Mouse (Mus musculus): ENCODE data around the gene Osgin1.

The Osgin1 gene

GRCm38 (mm10) chr8:119433582-119434174 is at the start of gene Osgin1:
Gene Osgin1 (plus strand): TSS chr8:119434124.
- no peak for DNase-seq (ENCODE audit: low spot score)

GRCm38 (mm10) chr8:119384478-119384877 is 49.4 kb upstream of the Osgin1 start:
- DNase-seq (ENCODE audit: low spot score) = no peak

GRCm38 (mm10) chr8:119385854-119386253 is 48.1 kb upstream of the Osgin1 start:
- DNase-seq (ENCODE audit: low spot score) = no peak

GRCm38 (mm10) chr8:119386988-119387387 is 46.9 kb upstream of the Osgin1 start:
- DNase-seq (ENCODE audit: low spot score) = no peak

- DNase-seq (ENCODE audit: low spot score) = no peak
These were observed 39.8 kb upstream of the Osgin1 start for GRCm38 (mm10) chr8:119394097-119394496.

- peak; percentile 69 for DNase-seq (ENCODE audit: low spot score)
These were observed 39.3 kb upstream of the Osgin1 start, which contains the start of gene Mlycd for GRCm38 (mm10) chr8:119394524-119395026. Gene Mlycd (plus strand): TSS chr8:119394878.

GRCm38 (mm10) chr8:119395072-119395950 is 38.6 kb upstream of the Osgin1 start:
- no peak for DNase-seq (ENCODE audit: low spot score)

GRCm38 (mm10) chr8:119398558-119398957 is 35.4 kb upstream of the Osgin1 start:
- no peak for DNase-seq (ENCODE audit: low spot score)

- DNase-seq (ENCODE audit: low spot score) = no peak
These were observed 34.7 kb upstream of the Osgin1 start for GRCm38 (mm10) chr8:119399255-119399654.

GRCm38 (mm10) chr8:119400122-119400671 is 33.7 kb upstream of the Osgin1 start:
- DNase-seq (ENCODE audit: low spot score) = no peak

GRCm38 (mm10) chr8:119400904-119401303 is 33.0 kb upstream of the Osgin1 start:
- no peak for DNase-seq (ENCODE audit: low spot score)

GRCm38 (mm10) chr8:119403912-119404311 is 30.0 kb upstream of the Osgin1 start:
- no peak for DNase-seq (ENCODE audit: low spot score)

- DNase-seq (ENCODE audit: low spot score) = no peak
These were observed 29.3 kb upstream of the Osgin1 start for GRCm38 (mm10) chr8:119404648-119405047.

GRCm38 (mm10) chr8:119408311-119408710 is 25.6 kb upstream of the Osgin1 start:
- DNase-seq (ENCODE audit: low spot score) = no peak

- no peak for DNase-seq (ENCODE audit: low spot score)
These were observed 21.7 kb upstream of the Osgin1 start for GRCm38 (mm10) chr8:119412037-119412734.

GRCm38 (mm10) chr8:119412735-119413498 is 21.0 kb upstream of the Osgin1 start:
- DNase-seq (ENCODE audit: low spot score) = no peak

- no peak for DNase-seq (ENCODE audit: low spot score)
These were observed 20.3 kb upstream of the Osgin1 start for GRCm38 (mm10) chr8:119413605-119414004.

- DNase-seq (ENCODE audit: low spot score) = no peak
These were observed 13.6 kb upstream of the Osgin1 start for GRCm38 (mm10) chr8:119420318-119420717.

GRCm38 (mm10) chr8:119421603-119422122 is 12.3 kb upstream of the Osgin1 start:
- no peak for DNase-seq (ENCODE audit: low spot score)

GRCm38 (mm10) chr8:119422123-119422711 is 11.7 kb upstream of the Osgin1 start:
- DNase-seq (ENCODE audit: low spot score) = no peak

GRCm38 (mm10) chr8:119423631-119424141 is 10.2 kb upstream of the Osgin1 start:
- DNase-seq (ENCODE audit: low spot score) = no peak
